ENCODE assay signal across 8 mouse cellular contexts in the genomic region with DNA sequence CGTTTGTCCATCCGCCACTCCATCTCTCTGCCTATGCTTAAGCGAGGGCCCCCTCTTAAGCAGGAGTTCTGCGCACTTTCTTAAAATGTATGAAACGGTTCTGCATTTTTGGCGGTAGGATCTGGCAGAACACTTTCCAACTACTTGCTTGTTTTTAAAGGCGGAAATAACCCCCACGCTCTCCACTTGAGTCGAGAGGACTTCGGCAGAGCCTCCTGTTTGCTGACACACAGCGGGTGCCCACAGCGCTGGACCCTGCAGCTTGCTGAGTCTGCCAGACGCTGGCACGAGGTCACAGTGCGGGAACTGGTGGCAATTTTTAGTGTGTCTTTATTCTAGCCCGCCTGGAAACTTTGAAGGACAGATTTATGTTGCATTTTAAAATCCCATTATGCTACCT.
DNase-seq lines count a peak whose midpoint lies in the region; ATAC-seq and TF ChIP-seq lines count a peak whose summit lies in the region.

No protein-coding gene starts in this region.

- TF ChIP-seq POLR2A in limb, embryonic 14.5 days (IDR thresholded peaks at IDR 0.05; ENCODE audit: borderline replicate concordance, extremely low read depth, insufficient read depth, insufficient read length): no peak

- TF ChIP-seq CTCF in stomach, postnatal 0 days (IDR thresholded peaks at IDR 0.05; ENCODE audit: low read depth): no peak

- ATAC-seq in neural tube, embryonic 11.5 days (ENCODE audit: insufficient read depth, low FRiP score, low TSS enrichment): no peak
- ATAC-seq in limb, embryonic 14.5 days (ENCODE audit: low FRiP score, low read depth): no peak
- no peak for ATAC-seq in stomach, postnatal 0 days (ENCODE audit: low FRiP score, low TSS enrichment)
- no peak for ATAC-seq in megakaryocyte-erythroid progenitor cell, adult 5-6 weeks (replicated peaks; ENCODE audit: low FRiP score, low TSS enrichment, poor library complexity, severe bottlenecking)

- no peak overlapping the region for H3K4me3 ChIP-seq in neural tube, embryonic 11.5 days (ENCODE audit: low read depth, low read length)
- no peak overlapping the region for H3K4me3 ChIP-seq in limb, embryonic 14.5 days (replicated peaks; ENCODE audit: low read length)
- H3K4me3 ChIP-seq in stomach, postnatal 0 days (ENCODE audit: low read depth, low read length): no peak overlapping the region

- no peak overlapping the region for H3K9ac ChIP-seq in neural tube, embryonic 11.5 days (ENCODE audit: low read length)
- H3K9ac ChIP-seq in limb, embryonic 14.5 days (ENCODE audit: low read depth, low read length, severe bottlenecking): no peak overlapping the region
- H3K9ac ChIP-seq in stomach, postnatal 0 days (ENCODE audit: low read length): no peak overlapping the region

- H3K27ac ChIP-seq in neural tube, embryonic 11.5 days (ENCODE audit: low read depth, low read length): no peak overlapping the region
- H3K27ac ChIP-seq in limb, embryonic 14.5 days (replicated peaks; ENCODE audit: low read depth, low read length): no peak overlapping the region
- no peak overlapping the region for H3K27ac ChIP-seq in stomach, postnatal 0 days (replicated peaks)

- no peaks in the 10 kb centered on the region for H3K36me3 ChIP-seq in neural tube, embryonic 11.5 days (ENCODE audit: control insufficient read depth, insufficient read depth, low read length)
- H3K36me3 ChIP-seq in limb, embryonic 14.5 days (ENCODE audit: control insufficient read depth, insufficient read depth, low read length): no peaks in the 10 kb centered on the region
- H3K36me3 ChIP-seq in stomach, postnatal 0 days (ENCODE audit: control insufficient read depth, insufficient read depth, low read length): no peaks in the 10 kb centered on the region

- 29% methylated on average over 16 of the region's 16 CpGs for WGBS in neural tube, embryonic 11.5 days
- 36% methylated on average over 16 of the region's 16 CpGs for whole genome bisulfite sequencing in limb, embryonic 14.5 days
- WGBS in stomach, postnatal 0 days: 18% methylated on average over 16 of the region's 16 CpGs

- H3K27me3 ChIP-seq in neural tube, embryonic 11.5 days (ENCODE audit: control insufficient read depth, insufficient read depth, low read length): no peaks in the 10 kb centered on the region; the same call in 1 of the 2 replicates
- no peaks in the 10 kb centered on the region for H3K27me3 ChIP-seq in limb, embryonic 14.5 days (ENCODE audit: control insufficient read depth, insufficient read depth, low read length)
- H3K27me3 ChIP-seq in stomach, postnatal 0 days (ENCODE audit: control insufficient read depth, insufficient read depth, low read length): no peaks in the 10 kb centered on the region

- TF ChIP-seq EP300 in stomach, postnatal 0 days (optimal IDR thresholded peaks at IDR 0.05): no peak

- no peaks in the 10 kb centered on the region for H3K9me3 ChIP-seq in neural tube, embryonic 11.5 days (ENCODE audit: control insufficient read depth, low read length)
- no peaks in the 10 kb centered on the region for H3K9me3 ChIP-seq in limb, embryonic 14.5 days (ENCODE audit: control insufficient read depth, low read length)
- H3K9me3 ChIP-seq in stomach, postnatal 0 days (ENCODE audit: control insufficient read depth, low read length): no peaks in the 10 kb centered on the region

- peak; percentile 41 for DNase-seq in embryo, embryonic 10 days (ENCODE audit: low spot score)
- no peak for DNase-seq in embryo, embryonic 9.5 days (ENCODE audit: extremely low spot score)
- DNase-seq in neural tube, embryonic 11.5 days (ENCODE audit: low spot score): peak; percentile 24
- no peak for DNase-seq in neural tube, embryonic 10.5 days (ENCODE audit: extremely low spot score, low spot score)
- no peak for DNase-seq in limb, embryonic 14.5 days (ENCODE audit: low spot score)
- no peak for DNase-seq in stomach, postnatal 0 days (ENCODE audit: low spot score)
- no peak for DNase-seq in thymus, postnatal 14 days

- H3K4me1 ChIP-seq in neural tube, embryonic 11.5 days (ENCODE audit: control insufficient read depth, insufficient read depth, low read length): peaks cover 6% of the 10 kb centered on the region; the same call in 1 of the 2 replicates
- H3K4me1 ChIP-seq in limb, embryonic 14.5 days (ENCODE audit: control insufficient read depth, insufficient read depth, low read length): no peaks in the 10 kb centered on the region
- H3K4me1 ChIP-seq in stomach, postnatal 0 days (replicated peaks; ENCODE audit: control insufficient read depth, insufficient read depth): no peaks in the 10 kb centered on the region

- H3K4me2 ChIP-seq in neural tube, embryonic 11.5 days (ENCODE audit: low read depth): peak overlapping the region; percentile 20
- H3K4me2 ChIP-seq in limb, embryonic 14.5 days (replicated peaks; ENCODE audit: low read depth, low read length, severe bottlenecking): peak overlapping the region; percentile 3; the same call in 1 of the 2 replicates
- H3K4me2 ChIP-seq in stomach, postnatal 0 days (replicated peaks; ENCODE audit: low read depth): peak overlapping the region; percentile 27; the same call in 1 of the 2 replicates

Comparison
In these comparisons a context has a peak if more than half of its experiments do, and no peak if none do; other contexts are left out.
1. DNase-seq: peak in embryo, embryonic 10 days (single experiment) and neural tube, embryonic 11.5 days (single experiment); none in embryo, embryonic 9.5 days (single experiment), neural tube, embryonic 10.5 days (single experiment), limb, embryonic 14.5 days (single experiment), stomach, postnatal 0 days (single experiment) and thymus, postnatal 14 days (single experiment).
2. Peak in every context shown above with its lines, with median percentiles within 50 percentile points of each other: H3K4me2 ChIP-seq.